Mouse (Mus musculus) common myeloid progenitor, adult 5-6 weeks (primary cell): ENCODE data around the gene Gpn2. TPM values are rescaled to one million over a fixed set of nuclear protein-coding genes. Genes with fewer than 3 reads are reported as not detected.

Experiments used
- ATAC-seq: replicated peaks from 2 replicates; pipeline ENCODE4 v1.8.0; 2016; ENCODE audit warnings: low read depth, mild to moderate bottlenecking, moderate TSS enrichment, inconsistent platforms; ENCODE audit not compliant: poor library complexity, severe bottlenecking
- total RNA-seq: library from RNA; stranded (forward); fragments of 200-1000, 187-1606 nt; gene quantifications from 2 replicates; pipeline ENCODE4 v1.2.3, GENCODE M21; 2017

Gene Gpn2
- total RNA-seq, 1 experiment from 2014 or later, result 19.0 TPM

GRCm38 (mm10) chr4:133583690-133584058, 488 bp upstream of the Gpn2 start:
- ATAC-seq, result peak; percentile 6; the same call in 1 of the 2 replicates

- peak; percentile 85 for ATAC-seq
Measured at GRCm38 (mm10) chr4:133592570-133592969, 8.4 kb downstream of the Gpn2 start.

GRCm38 (mm10) chr4:133595538-133595937, 11.4 kb downstream of the Gpn2 start:
- ATAC-seq, result no peak

GRCm38 (mm10) chr4:133596084-133596483, 11.9 kb downstream of the Gpn2 start:
- ATAC-seq, result no peak

- no peak for ATAC-seq
Measured at GRCm38 (mm10) chr4:133598616-133599015, 14.5 kb downstream of the Gpn2 start.

GRCm38 (mm10) chr4:133599116-133599515, 15.0 kb downstream of the Gpn2 start:
- ATAC-seq, result no peak

GRCm38 (mm10) chr4:133599571-133600073, 15.5 kb downstream of the Gpn2 start:
- ATAC-seq, result peak; percentile 92

GRCm38 (mm10) chr4:133600306-133600705, 16.1 kb downstream of the Gpn2 start:
- ATAC-seq, result no peak

- ATAC-seq, result peak; percentile 12; the same call in 1 of the 2 replicates
Measured at GRCm38 (mm10) chr4:133601721-133602218, 17.6 kb downstream of the Gpn2 start, which contains the start of gene Sfn. Sfn (minus strand) TSS chr4:133602168.

GRCm38 (mm10) chr4:133603056-133603455, 18.9 kb downstream of the Gpn2 start:
- no peak for ATAC-seq

GRCm38 (mm10) chr4:133604175-133604574, 20.0 kb downstream of the Gpn2 start:
- no peak for ATAC-seq

- ATAC-seq, result no peak
Measured at GRCm38 (mm10) chr4:133604856-133605255, 20.7 kb downstream of the Gpn2 start.

GRCm38 (mm10) chr4:133605330-133605729, 21.2 kb downstream of the Gpn2 start:
- no peak for ATAC-seq

GRCm38 (mm10) chr4:133607284-133607683, 23.1 kb downstream of the Gpn2 start:
- ATAC-seq, result no peak

- ATAC-seq, result peak; percentile 85
Measured at GRCm38 (mm10) chr4:133609719-133610118, 25.6 kb downstream of the Gpn2 start.

- ATAC-seq, result no peak
Measured at GRCm38 (mm10) chr4:133611815-133612214, 27.7 kb downstream of the Gpn2 start.

- no peak for ATAC-seq
Measured at GRCm38 (mm10) chr4:133612416-133612815, 28.3 kb downstream of the Gpn2 start.

- ATAC-seq, result no peak
Measured at GRCm38 (mm10) chr4:133613026-133613425, 28.9 kb downstream of the Gpn2 start.

GRCm38 (mm10) chr4:133613867-133614266, 29.7 kb downstream of the Gpn2 start:
- ATAC-seq, result no peak

GRCm38 (mm10) chr4:133614274-133614761, 30.2 kb downstream of the Gpn2 start:
- no peak for ATAC-seq

GRCm38 (mm10) chr4:133615416-133615815, 31.3 kb downstream of the Gpn2 start:
- no peak for ATAC-seq

- no peak for ATAC-seq
Measured at GRCm38 (mm10) chr4:133617936-133618335, 33.8 kb downstream of the Gpn2 start.
